ENCODE assay signal across 8 mouse cellular contexts in genomic region chr11:70524782-70525181, GRCm38 (mm10). TPM values are rescaled to one million over a fixed set of nuclear protein-coding genes. Genes with fewer than 3 reads are reported as not detected.
DNase-seq lines count a peak whose midpoint lies in the region; ATAC-seq and TF ChIP-seq lines count a peak whose summit lies in the region.

No protein-coding gene starts in this region.

- H3K9ac ChIP-seq in heart, embryonic 13.5 days: peak overlapping the region; percentile 74
- H3K9ac ChIP-seq in hindbrain, embryonic 14.5 days: peak overlapping the region; percentile 37; the same call in 1 of the 2 replicates

- H3K4me2 ChIP-seq in heart, embryonic 13.5 days: peak overlapping the region; percentile 83
- peak overlapping the region; percentile 85 for H3K4me2 ChIP-seq in hindbrain, embryonic 14.5 days (replicated peaks)

- 3% methylated on average over 8 of the region's 8 CpGs for WGBS in heart, embryonic 13.5 days
- WGBS in hindbrain, embryonic 14.5 days: 12% methylated on average over 8 of the region's 8 CpGs
- 7% methylated on average over 8 of the region's 8 CpGs for WGBS in midbrain, embryonic 10.5 days

- H3K4me1 ChIP-seq in heart, embryonic 13.5 days: peaks cover 25% of the 10 kb centered on the region
- peaks cover 38% of the 10 kb centered on the region for H3K4me1 ChIP-seq in bone marrow macrophage, adult 2 months (ENCODE audit: control insufficient read depth, insufficient read depth, low read length)
- H3K4me1 ChIP-seq in hindbrain, embryonic 14.5 days (replicated peaks; ENCODE audit: control insufficient read depth, insufficient read depth, low read length): peaks cover 12% of the 10 kb centered on the region
- peaks cover 23% of the 10 kb centered on the region for H3K4me1 ChIP-seq in midbrain, embryonic 10.5 days

- peak overlapping the region; percentile 65 for H3K4me3 ChIP-seq in heart, embryonic 13.5 days
- H3K4me3 ChIP-seq in bone marrow macrophage, adult 2 months (ENCODE audit: insufficient read depth, low read length): peak overlapping the region; percentile 48
- peak overlapping the region; percentile 58 for H3K4me3 ChIP-seq in hindbrain, embryonic 14.5 days (replicated peaks; ENCODE audit: low read length)
- H3K4me3 ChIP-seq in midbrain, embryonic 10.5 days: peak overlapping the region; percentile 80

- TF ChIP-seq CTCF in bone marrow macrophage, adult 2 months (IDR thresholded peaks at IDR 0.05; ENCODE audit: low read depth, low read length): no peak

- H3K9me3 ChIP-seq in heart, embryonic 13.5 days: no peaks in the 10 kb centered on the region
- no peaks in the 10 kb centered on the region for H3K9me3 ChIP-seq in hindbrain, embryonic 14.5 days (ENCODE audit: control insufficient read depth, low read length)
- no peaks in the 10 kb centered on the region for H3K9me3 ChIP-seq in midbrain, embryonic 10.5 days (replicated peaks)

- ATAC-seq in heart, embryonic 13.5 days (ENCODE audit: extremely low read depth, insufficient number of reproducible peaks, low FRiP score, low TSS enrichment): no peak; the same call in 1 of the 2 replicates
- peak; percentile 2; the same call in 1 of the 2 replicates for ATAC-seq in hindbrain, embryonic 14.5 days (ENCODE audit: low FRiP score)

- H3K36me3 ChIP-seq in heart, embryonic 13.5 days: peaks cover 34% of the 10 kb centered on the region
- H3K36me3 ChIP-seq in hindbrain, embryonic 14.5 days (replicated peaks; ENCODE audit: control insufficient read depth, insufficient read depth): peaks cover 31% of the 10 kb centered on the region
- peaks cover 36% of the 10 kb centered on the region for H3K36me3 ChIP-seq in midbrain, embryonic 10.5 days

- H3K27ac ChIP-seq in heart, embryonic 13.5 days (replicated peaks): no peak overlapping the region
- no peak overlapping the region for H3K27ac ChIP-seq in bone marrow macrophage, adult 2 months (ENCODE audit: insufficient read depth, low read depth, low read length)
- H3K27ac ChIP-seq in hindbrain, embryonic 14.5 days: no peak overlapping the region
- H3K27ac ChIP-seq in midbrain, embryonic 10.5 days (replicated peaks): peak overlapping the region; percentile 72

- no peak for TF ChIP-seq POLR2A in bone marrow macrophage, adult 2 months (IDR thresholded peaks at IDR 0.05; ENCODE audit: borderline replicate concordance, low read depth, low read length)

- H3K27me3 ChIP-seq in heart, embryonic 13.5 days (replicated peaks): 0 out of 2 replicates have a peak, but pooled peaks cover 2% of the 10 kb centered on the region
- no peaks in the 10 kb centered on the region for H3K27me3 ChIP-seq in hindbrain, embryonic 14.5 days (ENCODE audit: control insufficient read depth, insufficient read depth, low read length)
- H3K27me3 ChIP-seq in midbrain, embryonic 10.5 days (ENCODE audit: low read depth, poor library complexity, severe bottlenecking): peaks cover 10% of the 10 kb centered on the region; the same call in 1 of the 2 replicates

- DNase-seq in heart, adult 18-20 months: no peak
- DNase-seq in hindbrain, embryonic 14.5 days (ENCODE audit: low spot score): no peak
- DNase-seq in midbrain, embryonic 10.5 days (ENCODE audit: low spot score): no peak
- DNase-seq in frontal cortex, postnatal 10 days (ENCODE audit: low spot score in 2 of 2): no peak
- DNase-seq in B cell, adult 2 months: no peak
- no peak for DNase-seq in embryo, embryonic 10.5 days (ENCODE audit: low spot score)

RNA-seq across cellular contexts. Expression of gene Psmb6, which starts 0.4 kb away (rescaled TPM):
- polyA plus RNA-seq in heart, embryonic 13.5 days (2015; fragmentation: Nextera tagmentation; extraction: Ambion mirVana): 636 and 691 TPM in 2 replicates
- 100 to 1,000 TPM; 226 to 256 TPM for total RNA-seq in heart, adult 18-20 months (2021)
- polyA plus RNA-seq in bone marrow macrophage, adult 2 months (2012; ENCODE audit: insufficient read depth, insufficient read length, missing spikeins): 141 and 151 TPM in 2 replicates
- 747 and 789 TPM in 2 replicates for polyA plus RNA-seq in hindbrain, embryonic 14.5 days (2014; fragmentation: Nextera tagmentation; extraction: Ambion mirVana)
- 1,085 and 1,129 TPM in 2 replicates for polyA plus RNA-seq in midbrain, embryonic 10.5 days (2016; fragmentation: Nextera tagmentation; extraction: Ambion mirVana)

RNA-seq across cellular contexts. Expression of gene Gltpd2, which starts 5.8 kb away (rescaled TPM):
- 0.12 and 0.99 TPM in 2 replicates for polyA plus RNA-seq in heart, embryonic 13.5 days (2015; fragmentation: Nextera tagmentation; extraction: Ambion mirVana)
- not detected for total RNA-seq in heart, adult 18-20 months (2021)
- polyA plus RNA-seq in bone marrow macrophage, adult 2 months (2012; ENCODE audit: insufficient read depth, insufficient read length, missing spikeins): not detected in 2 replicates
- 0.27 and 0.28 TPM in 2 replicates for polyA plus RNA-seq in hindbrain, embryonic 14.5 days (2014; fragmentation: Nextera tagmentation; extraction: Ambion mirVana)
- 0.15 and 0.25 TPM in 2 replicates for polyA plus RNA-seq in midbrain, embryonic 10.5 days (2016; fragmentation: Nextera tagmentation; extraction: Ambion mirVana)

RNA-seq across cellular contexts. Expression of gene Gm40193, which starts 8.0 kb away (rescaled TPM):
- not detected in 2 replicates for polyA plus RNA-seq in heart, embryonic 13.5 days (2015; fragmentation: Nextera tagmentation; extraction: Ambion mirVana)
- not detected for total RNA-seq in heart, adult 18-20 months (2021)
- polyA plus RNA-seq in bone marrow macrophage, adult 2 months (2012; ENCODE audit: insufficient read depth, insufficient read length, missing spikeins): not detected in 2 replicates
- not detected in 2 replicates for polyA plus RNA-seq in hindbrain, embryonic 14.5 days (2014; fragmentation: Nextera tagmentation; extraction: Ambion mirVana)
- polyA plus RNA-seq in midbrain, embryonic 10.5 days (2016; fragmentation: Nextera tagmentation; extraction: Ambion mirVana): not detected in 2 replicates

RNA-seq across cellular contexts. Expression of gene Vmo1, which starts 10.4 kb away (rescaled TPM):
- polyA plus RNA-seq in heart, embryonic 13.5 days (2015; fragmentation: Nextera tagmentation; extraction: Ambion mirVana): 0.31 TPM in 1 of 2 replicates, not detected in the other
- not detected for total RNA-seq in heart, adult 18-20 months (2021)
- not detected in 2 replicates for polyA plus RNA-seq in bone marrow macrophage, adult 2 months (2012; ENCODE audit: insufficient read depth, insufficient read length, missing spikeins)
- not detected in 2 replicates for polyA plus RNA-seq in hindbrain, embryonic 14.5 days (2014; fragmentation: Nextera tagmentation; extraction: Ambion mirVana)
- not detected in 2 replicates for polyA plus RNA-seq in midbrain, embryonic 10.5 days (2016; fragmentation: Nextera tagmentation; extraction: Ambion mirVana)

RNA-seq across cellular contexts. Expression of gene Pld2, which starts 15.1 kb away (rescaled TPM):
- 9.3 and 11.2 TPM in 2 replicates for polyA plus RNA-seq in heart, embryonic 13.5 days (2015; fragmentation: Nextera tagmentation; extraction: Ambion mirVana)
- total RNA-seq in heart, adult 18-20 months (2021): 1 to 10 TPM; 5.9 to 6.1 TPM
- 58.4 and 60.9 TPM in 2 replicates for polyA plus RNA-seq in bone marrow macrophage, adult 2 months (2012; ENCODE audit: insufficient read depth, insufficient read length, missing spikeins)
- 14.2 and 16.4 TPM in 2 replicates for polyA plus RNA-seq in hindbrain, embryonic 14.5 days (2014; fragmentation: Nextera tagmentation; extraction: Ambion mirVana)
- polyA plus RNA-seq in midbrain, embryonic 10.5 days (2016; fragmentation: Nextera tagmentation; extraction: Ambion mirVana): 3.5 and 4.1 TPM in 2 replicates
